Mouse (Mus musculus): ENCODE data around the gene Smyd5. TPM values are rescaled to one million over a fixed set of nuclear protein-coding genes. Genes with fewer than 3 reads are reported as not detected.

Gene Smyd5
- total RNA-seq (2021): 10 to 100 TPM; 48.8 to 52.7 TPM
- long read RNA-seq, experiment 1, transcript Smyd5-201 (13 exons, 2,486 nt): major isoform, 47 of 60 reads
- long read RNA-seq, experiment 1, partial matches to known transcripts: 2 of 60 reads
- long read RNA-seq, experiment 1, other reads (novel, unspliced or antisense): 11 of 60 reads
- long read RNA-seq, experiment 2, transcript Smyd5-201 (13 exons, 2,486 nt): major isoform, 35 of 41 reads
- long read RNA-seq, experiment 2, partial matches to known transcripts: 3 of 41 reads
- long read RNA-seq, experiment 2, other reads (novel, unspliced or antisense): 2 of 41 reads

- peak; percentile 84 to 87 for DNase-seq (ENCODE audit: extremely low spot score in 1 of 2, low spot score in 2 of 2)
- intact Hi-C loops (cut with DNase I): no loop called here
- TF ChIP-seq CTCF (IDR thresholded peaks at IDR 0.05): no peak
- H3K4me3 ChIP-seq: peak within 1 kb of the TSS; percentile 85
- peak within 1 kb of the TSS; percentile 61; the same call in 1 of the 2 replicates for H3K27ac ChIP-seq
Measured at GRCm38 (mm10) chr6:85431842-85432431, at the start of gene Smyd5. Gene Smyd5 (plus strand): TSS chr6:85431989.

GRCm38 (mm10) chr6:85382791-85383190, 49.0 kb upstream of the Smyd5 start:
- intact Hi-C loops (cut with DNase I): no loop called here
- no peak overlapping the region for H3K27ac ChIP-seq
- no peak for TF ChIP-seq CTCF (IDR thresholded peaks at IDR 0.05)
- DNase-seq (ENCODE audit: extremely low spot score in 1 of 2, low spot score in 2 of 2): no peak
- no peak overlapping the region for H3K4me3 ChIP-seq

GRCm38 (mm10) chr6:85388608-85389007, 43.2 kb upstream of the Smyd5 start:
- no peak for TF ChIP-seq CTCF (IDR thresholded peaks at IDR 0.05)
- intact Hi-C loops (cut with DNase I): no loop called here
- no peak for DNase-seq (ENCODE audit: extremely low spot score in 1 of 2, low spot score in 2 of 2)
- no peak overlapping the region for H3K4me3 ChIP-seq
- H3K27ac ChIP-seq: no peak overlapping the region

- peak; percentile 80 for TF ChIP-seq CTCF (IDR thresholded peaks at IDR 0.05)
- peak; percentile 57 to 75 for DNase-seq (ENCODE audit: extremely low spot score in 1 of 2, low spot score in 2 of 2)
- H3K27ac ChIP-seq: no peak overlapping the region
Measured at GRCm38 (mm10) chr6:85391803-85392202, 40.0 kb upstream of the Smyd5 start.

GRCm38 (mm10) chr6:85395360-85395759, 36.4 kb upstream of the Smyd5 start:
- no peak overlapping the region for H3K4me3 ChIP-seq
- no peak for DNase-seq (ENCODE audit: extremely low spot score in 1 of 2, low spot score in 2 of 2)
- intact Hi-C loops (cut with DNase I): loop anchor here (2.0 kb wide), 1 partner anchor 241 kb away; no protein-coding TSS in a partner anchor
- no peak for TF ChIP-seq CTCF (IDR thresholded peaks at IDR 0.05)
- no peak overlapping the region for H3K27ac ChIP-seq

More at GRCm38 (mm10) chr6:85391803-85392202, 40.0 kb upstream of the Smyd5 start:
- H3K4me3 ChIP-seq: no peak overlapping the region
- intact Hi-C loops (cut with DNase I): loop anchor here (2.0 to 5.0 kb wide), 2 partner anchors 45 to 155 kb away; no protein-coding TSS in a partner anchor

- intact Hi-C loops (cut with DNase I): no loop called here
- Histone ChIP-seq H3K27ac (no peak overlapping the region), H3K4me3 (no peak overlapping the region)
- peak; percentile 41 to 53 for DNase-seq (ENCODE audit: extremely low spot score in 1 of 2, low spot score in 2 of 2)
- peak; percentile 61 for TF ChIP-seq CTCF (IDR thresholded peaks at IDR 0.05)
Measured at GRCm38 (mm10) chr6:85397165-85397564, 34.6 kb upstream of the Smyd5 start.

- Histone ChIP-seq H3K4me3 (no peak overlapping the region), H3K27ac (no peak overlapping the region)
Measured at GRCm38 (mm10) chr6:85399715-85400114, 32.1 kb upstream of the Smyd5 start.

GRCm38 (mm10) chr6:85402613-85403012, 29.2 kb upstream of the Smyd5 start:
- Histone ChIP-seq H3K27ac (peak overlapping the region; percentile 19; the same call in 1 of the 2 replicates), H3K4me3 (no peak overlapping the region)
- intact Hi-C loops (cut with DNase I): no loop called here
- TF ChIP-seq CTCF (IDR thresholded peaks at IDR 0.05): no peak
- no peak for DNase-seq (ENCODE audit: extremely low spot score in 1 of 2, low spot score in 2 of 2)

More at GRCm38 (mm10) chr6:85399715-85400114, 32.1 kb upstream of the Smyd5 start:
- DNase-seq (ENCODE audit: extremely low spot score in 1 of 2, low spot score in 2 of 2): no peak
- TF ChIP-seq CTCF (IDR thresholded peaks at IDR 0.05): no peak
- intact Hi-C loops (cut with DNase I): no loop called here

GRCm38 (mm10) chr6:85403039-85403438, 28.8 kb upstream of the Smyd5 start:
- intact Hi-C loops (cut with DNase I): no loop called here
- H3K4me3 ChIP-seq: no peak overlapping the region
- H3K27ac ChIP-seq: no peak overlapping the region
- TF ChIP-seq CTCF (IDR thresholded peaks at IDR 0.05): no peak
- DNase-seq (ENCODE audit: extremely low spot score in 1 of 2, low spot score in 2 of 2): no peak

GRCm38 (mm10) chr6:85409003-85409402, 22.8 kb upstream of the Smyd5 start:
- H3K27ac ChIP-seq: no peak overlapping the region
- no peak for DNase-seq (ENCODE audit: extremely low spot score in 1 of 2, low spot score in 2 of 2)
- peak overlapping the region; percentile 21; the same call in 1 of the 2 replicates for H3K4me3 ChIP-seq
- no peak for TF ChIP-seq CTCF (IDR thresholded peaks at IDR 0.05)
- intact Hi-C loops (cut with DNase I): no loop called here

- H3K4me3 ChIP-seq: no peak overlapping the region
- intact Hi-C loops (cut with DNase I): loop anchor here (1.0 kb wide), 1 partner anchor 257 kb away; no protein-coding TSS in a partner anchor
- H3K27ac ChIP-seq: no peak overlapping the region
- peak; percentile 80 for TF ChIP-seq CTCF (IDR thresholded peaks at IDR 0.05)
- DNase-seq (ENCODE audit: extremely low spot score in 1 of 2, low spot score in 2 of 2): peak; percentile 47 to 54
Measured at GRCm38 (mm10) chr6:85410771-85411273, 21.0 kb upstream of the Smyd5 start.

- intact Hi-C loops (cut with DNase I): no loop called here
- no peak for DNase-seq (ENCODE audit: extremely low spot score in 1 of 2, low spot score in 2 of 2)
- H3K27ac ChIP-seq: no peak overlapping the region
- H3K4me3 ChIP-seq: no peak overlapping the region
- no peak for TF ChIP-seq CTCF (IDR thresholded peaks at IDR 0.05)
Measured at GRCm38 (mm10) chr6:85415829-85416228, 16.0 kb upstream of the Smyd5 start.

Measured in left cerebral cortex, adult 2 months (tissue).